Mouse (Mus musculus): ENCODE measurements at regions not wholly inside any gene's neighbourhood (a gene's known extent, or its start where the extent isn't known, plus 50 kb on each side); places are given as distances from the start of the nearest gene placed in this dataset.

DNA sequence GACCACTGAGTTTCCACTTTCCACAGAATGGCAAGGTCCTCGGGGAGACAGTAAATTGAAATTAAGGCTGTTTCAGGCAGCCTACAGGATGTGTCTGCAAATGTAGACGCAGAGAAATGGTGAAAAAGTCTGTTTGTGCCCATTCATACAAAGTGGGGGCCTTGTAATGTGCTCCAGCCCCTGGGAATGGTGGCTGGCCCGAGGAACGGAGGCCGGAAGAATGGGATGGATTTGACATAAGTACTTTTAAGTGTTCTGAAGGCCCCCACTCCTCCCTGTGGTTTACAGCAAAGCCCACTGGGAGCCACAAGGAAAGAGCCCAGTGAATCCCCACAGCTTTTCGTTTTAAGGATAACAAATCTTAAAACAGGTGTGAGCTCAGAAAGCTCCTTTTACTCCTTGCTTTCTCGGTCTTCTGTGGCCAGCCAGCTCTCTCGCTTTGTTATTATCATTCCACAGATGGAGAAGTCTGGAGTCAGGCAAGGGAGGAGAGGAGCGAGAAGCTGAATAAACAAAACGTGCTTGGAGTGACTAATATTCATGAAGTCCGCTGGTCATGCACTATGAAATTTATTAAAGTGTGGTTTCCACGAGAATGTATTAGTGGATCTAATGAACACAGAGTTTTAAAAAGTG lies 337.7 kb downstream of the Hlx start:
- TF ChIP-seq CTCF (IDR thresholded peaks at IDR 0.05; ENCODE audit: control insufficient read depth, insufficient read depth, low read length) (no peak), POLR2A (IDR thresholded peaks at IDR 0.05; ENCODE audit: borderline replicate concordance, control insufficient read depth, low read depth, low read length) (no peak)

All from bone marrow, adult 2 months (tissue).